Mouse (Mus musculus) midbrain, embryonic 16.5 days (tissue): ENCODE measurements at regions not wholly inside any gene's neighbourhood (a gene's known extent, or its start where the extent isn't known, plus 50 kb on each side); places are given as distances from the start of the nearest gene placed in this dataset.
"Not testable (repeated sequence)": the region's sequence is repeated elsewhere in the genome, so short reads cannot be mapped to it uniquely, and the experiment has no call there.

ENCODE experiments used
- ATAC-seq: fragments of 200-750 bp; cut with Nextera tagmentation; 2 replicates; pipeline ENCODE4 v1.8.0; 2017; ENCODE audit warnings: moderate TSS enrichment
- H3K27ac ChIP-seq: fragments of 300-500 bp; sonication (generic); 2 replicates; pipeline ENCODE4 v1.5.1; 2014; ENCODE audit warnings: mild to moderate bottlenecking, low read length, mixed read lengths
- H3K27me3 ChIP-seq: fragments of 300-500 bp; sonication (generic); 2 replicates; pipeline ENCODE4 v1.6.1; 2014; ENCODE audit warnings: low read depth, low read length, mixed read lengths; ENCODE audit not compliant: control insufficient read depth, insufficient read depth
- H3K36me3 ChIP-seq: fragments of 300-500 bp; sonication (generic); 2 replicates; pipeline ENCODE4 v1.6.1; 2014; ENCODE audit warnings: mild to moderate bottlenecking, low read length, moderate library complexity, mixed read lengths; ENCODE audit not compliant: control insufficient read depth, insufficient read depth
- H3K4me1 ChIP-seq: fragments of 300-500 bp; sonication (generic); 2 replicates; pipeline ENCODE4 v1.6.1; 2014; ENCODE audit warnings: mild to moderate bottlenecking, low read length, mixed read lengths; ENCODE audit not compliant: control insufficient read depth, insufficient read depth
- H3K4me2 ChIP-seq: fragments of 300-500 bp; sonication (generic); 2 replicates; pipeline ENCODE4 v1.6.1; 2014; ENCODE audit warnings: mild to moderate bottlenecking, low read length, mixed read lengths
- H3K4me3 ChIP-seq: fragments of 300-500 bp; sonication (generic); 2 replicates; pipeline ENCODE4 v1.5.1; 2014; ENCODE audit warnings: low read depth, mild to moderate bottlenecking, low read length, moderate library complexity, mixed read lengths
- H3K9ac ChIP-seq: fragments of 300-500 bp; sonication (generic); 2 replicates; pipeline ENCODE4 v1.6.1; 2014; ENCODE audit warnings: low read depth, low read length, mixed read lengths
- H3K9me3 ChIP-seq: fragments of 300-500 bp; sonication (generic); replicated peaks from 2 replicates; pipeline ENCODE4 v1.6.1; 2014; ENCODE audit warnings: mild to moderate bottlenecking, low read length, mixed read lengths; ENCODE audit not compliant: control insufficient read depth, poor library complexity, severe bottlenecking
- WGBS: fragments of 180-500 bp; shearing (Covaris S2); extraction: QIAGEN DNeasy Blood & Tissue Kit; methylation state at CpG from one replicate; pipeline ENCODE4 v1.1.7; 2014; 5-methylcytosine and 5-hydroxymethylcytosine counted together

DNA sequence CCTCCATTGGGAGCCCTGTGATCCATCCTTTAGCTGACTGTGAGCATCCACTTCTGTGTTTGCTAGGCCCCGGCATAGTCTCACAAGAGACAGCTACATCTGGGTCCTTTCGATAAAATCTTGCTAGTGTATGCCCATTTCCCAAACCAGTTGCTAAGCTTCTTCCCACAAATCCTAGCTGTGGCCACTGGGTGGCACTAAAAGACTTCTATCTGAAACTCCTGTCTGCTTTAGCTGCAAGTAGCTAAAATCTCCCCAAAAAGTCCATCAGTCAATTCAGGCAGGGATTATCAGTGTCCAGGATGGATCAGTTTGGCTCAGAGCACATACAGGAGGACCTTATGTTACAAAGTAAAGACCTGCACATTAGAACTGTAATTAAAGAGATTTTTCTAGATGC, 558.3 kb downstream of the Synb start:
- ATAC-seq, H3K4me3 ChIP-seq, H3K27me3 ChIP-seq, H3K36me3 ChIP-seq, H3K4me1 ChIP-seq, H3K27ac ChIP-seq, H3K9me3 ChIP-seq, H3K4me2 ChIP-seq, H3K9ac ChIP-seq: not testable (repeated sequence)
- 46% methylated on average over 2 of the region's 2 CpGs for WGBS

DNA sequence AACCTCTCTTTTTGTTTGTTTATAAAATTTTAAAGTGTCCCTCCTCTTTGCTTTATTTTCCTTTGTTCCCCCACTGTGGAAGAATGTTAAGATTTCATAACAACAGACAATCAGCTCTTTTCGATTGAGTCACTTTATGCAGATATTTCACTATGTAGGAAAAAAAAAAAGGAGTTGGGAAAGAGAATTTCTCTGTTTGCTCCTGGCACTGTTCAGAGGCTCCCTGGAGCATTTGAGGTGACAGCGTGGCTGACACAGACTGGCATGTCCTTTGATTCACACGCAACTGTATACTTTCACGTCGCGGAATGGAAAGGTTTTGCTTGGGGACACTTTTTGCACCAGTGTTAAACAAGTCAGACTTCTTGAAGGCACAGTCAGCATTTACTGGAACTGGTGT, 572.9 kb downstream of the Synb start:
- no peak for ATAC-seq
- Histone ChIP-seq H3K9me3 (no peaks in the 10 kb centered on the region), H3K9ac (no peak overlapping the region), H3K4me3 (no peak overlapping the region), H3K27ac (no peak overlapping the region), H3K4me1 (no peaks in the 10 kb centered on the region), H3K4me2 (no peak overlapping the region), H3K27me3 (no peaks in the 10 kb centered on the region), H3K36me3 (no peaks in the 10 kb centered on the region)
- 41% methylated on average over 6 of the region's 6 CpGs for WGBS

DNA sequence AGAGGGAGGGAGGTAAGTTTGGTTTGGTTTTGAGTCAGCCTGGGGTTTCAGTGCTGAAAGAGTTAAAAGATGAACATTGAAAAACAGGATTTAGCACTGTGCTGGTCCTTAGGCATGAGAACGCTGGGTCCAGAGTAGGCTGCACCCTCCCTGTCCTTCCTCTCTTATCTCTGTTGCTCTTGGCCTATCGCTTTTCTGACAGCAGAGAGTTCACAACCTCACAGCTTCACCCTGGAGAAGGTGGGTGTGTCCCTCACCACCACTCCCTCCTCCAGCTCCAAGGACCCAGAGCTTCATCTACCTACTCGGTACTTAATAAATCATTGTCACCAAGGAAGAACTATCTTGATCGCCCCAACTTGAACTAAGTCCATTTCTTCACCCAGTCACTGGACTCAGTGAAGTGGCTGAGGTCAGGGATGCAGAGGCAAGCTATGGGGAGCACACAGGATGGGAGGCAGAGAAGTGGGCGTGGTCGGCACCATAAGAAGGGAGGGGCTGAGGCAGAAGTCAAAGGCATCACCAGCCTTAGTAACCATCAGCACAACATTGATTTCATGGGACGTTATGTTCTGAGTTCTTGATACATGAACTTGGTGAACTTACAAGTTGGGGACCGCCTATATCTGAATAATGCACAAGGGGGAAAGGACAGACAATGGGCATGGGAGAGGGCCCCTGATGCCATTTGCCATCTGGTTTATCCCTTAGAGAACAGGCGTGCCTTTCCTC, 574.5 kb downstream of the Synb start:
- 85% methylated on average over 9 of the region's 9 CpGs for WGBS
- Histone ChIP-seq H3K36me3 (no peaks in the 10 kb centered on the region), H3K27ac (no peak overlapping the region), H3K4me2 (no peak overlapping the region), H3K9me3 (no peaks in the 10 kb centered on the region), H3K4me3 (no peak overlapping the region), H3K9ac (no peak overlapping the region), H3K27me3 (no peaks in the 10 kb centered on the region), H3K4me1 (no peaks in the 10 kb centered on the region)
- no peak for ATAC-seq

DNA sequence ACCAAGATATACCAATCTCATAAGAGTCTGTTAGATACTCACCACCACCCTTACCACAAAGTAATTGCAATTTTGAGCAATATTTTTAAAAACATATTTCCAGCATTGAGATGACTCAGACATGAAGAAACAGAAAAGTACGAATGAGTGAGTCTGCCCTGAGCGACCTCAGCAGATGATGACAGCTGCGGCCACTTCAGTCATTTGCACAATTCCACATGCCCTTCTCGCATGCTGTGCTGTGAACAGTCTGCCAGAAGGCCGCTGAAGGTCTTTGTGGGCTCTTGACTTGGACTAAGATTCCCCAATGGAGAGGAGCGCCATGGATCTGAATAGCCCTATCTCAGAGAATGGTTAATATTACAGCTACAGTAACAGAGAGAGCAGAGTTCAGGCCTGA, 575.3 kb downstream of the Synb start:
- Histone ChIP-seq H3K36me3 (no peaks in the 10 kb centered on the region), H3K4me2 (no peak overlapping the region), H3K4me3 (no peak overlapping the region), H3K27ac (no peak overlapping the region), H3K9me3 (no peaks in the 10 kb centered on the region), H3K27me3 (no peaks in the 10 kb centered on the region), H3K9ac (no peak overlapping the region), H3K4me1 (no peaks in the 10 kb centered on the region)
- ATAC-seq: no peak
- WGBS: 87% methylated on average over 6 of the region's 6 CpGs
